Mouse (Mus musculus) urinary bladder, postnatal 25 days (tissue): Measurements from ENCODE around the gene Dmc1.

Source experiments
- DNase-seq: peaks from one replicate; pipeline ENCODE4 v3.0.0; 2022; ENCODE audit warnings: low spot score

Gene Dmc1

DNA sequence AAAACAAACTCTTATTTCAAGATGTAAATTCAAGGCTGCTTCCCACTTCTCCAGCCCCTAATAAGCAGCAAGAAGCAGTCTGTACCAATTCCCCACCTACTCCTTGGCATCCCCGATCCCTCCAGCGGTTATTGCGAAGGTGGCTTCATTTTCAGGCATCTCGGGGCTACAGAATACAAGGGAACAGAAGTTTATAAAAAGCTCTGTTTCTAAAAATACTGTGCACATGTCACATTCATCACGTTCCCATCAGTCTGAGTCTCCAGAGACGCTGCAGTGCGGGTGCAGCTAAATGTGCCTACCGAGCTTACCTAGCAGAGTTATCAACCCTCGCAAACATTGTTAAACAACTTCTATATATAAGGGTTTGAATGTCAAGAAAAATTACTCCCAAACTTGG is 42.5 kb downstream of the Dmc1 start:
- no peak for DNase-seq

DNA sequence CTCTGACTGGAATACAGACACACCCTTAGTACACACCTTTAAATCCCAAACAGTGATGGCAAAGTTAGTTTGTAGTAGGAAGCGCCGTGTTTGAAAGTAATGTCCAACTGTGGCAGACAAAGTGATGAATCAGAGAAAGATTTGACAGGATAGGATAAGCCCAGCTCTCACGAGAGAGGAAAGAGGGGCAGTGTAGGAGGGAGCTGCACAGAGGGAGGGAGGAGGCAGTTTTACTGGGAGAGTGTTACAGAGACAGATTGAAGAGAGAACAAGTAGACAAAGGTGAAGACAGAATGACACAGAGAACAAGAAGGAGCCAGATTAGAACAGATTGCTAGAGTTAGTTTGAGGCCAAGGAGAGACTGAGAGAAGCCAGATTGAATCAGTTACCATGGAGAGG is 45.3 kb downstream of the Dmc1 start:
- no peak for DNase-seq

DNA sequence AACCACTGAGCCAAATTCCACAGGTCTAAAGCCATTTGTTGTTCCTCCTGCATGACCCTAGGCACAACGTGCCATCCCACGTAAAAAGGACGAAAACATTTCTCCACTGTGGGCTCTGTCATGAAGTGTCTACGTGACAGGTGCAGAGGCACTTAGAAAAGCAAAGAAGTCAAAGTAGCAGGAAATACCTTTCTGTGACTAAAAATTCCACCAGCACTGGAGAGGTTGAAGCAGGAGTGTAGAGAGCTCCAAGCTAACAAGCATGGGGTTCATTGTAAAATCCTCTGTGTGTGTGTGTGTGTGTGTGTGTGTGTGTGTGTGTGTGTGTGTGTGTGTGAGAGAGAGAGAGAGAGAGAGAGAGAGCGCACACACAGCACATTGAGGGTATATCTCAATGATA is 52.3 kb downstream of the Dmc1 start:
- no peak for DNase-seq

DNA sequence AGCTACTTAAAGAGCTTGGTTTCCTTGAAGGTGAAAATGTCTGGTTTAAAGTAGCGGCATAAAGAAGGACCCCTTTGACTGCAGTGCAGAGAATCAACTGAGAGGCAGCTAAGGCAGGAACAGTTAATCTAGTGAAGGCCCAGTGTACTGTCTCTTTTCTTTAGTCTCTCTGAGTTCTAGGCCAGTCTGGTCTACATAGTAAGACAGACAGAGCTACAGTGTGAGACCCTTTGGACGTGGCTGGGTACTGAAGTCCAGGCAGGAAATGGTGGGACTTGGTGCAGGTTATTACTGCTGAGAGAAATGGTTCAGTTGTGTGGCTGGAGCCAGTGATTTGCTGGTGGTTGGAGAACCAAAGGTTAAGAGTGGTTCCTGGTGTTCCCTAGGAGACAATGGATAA is 56.7 kb downstream of the Dmc1 start:
- DNase-seq = no peak

DNA sequence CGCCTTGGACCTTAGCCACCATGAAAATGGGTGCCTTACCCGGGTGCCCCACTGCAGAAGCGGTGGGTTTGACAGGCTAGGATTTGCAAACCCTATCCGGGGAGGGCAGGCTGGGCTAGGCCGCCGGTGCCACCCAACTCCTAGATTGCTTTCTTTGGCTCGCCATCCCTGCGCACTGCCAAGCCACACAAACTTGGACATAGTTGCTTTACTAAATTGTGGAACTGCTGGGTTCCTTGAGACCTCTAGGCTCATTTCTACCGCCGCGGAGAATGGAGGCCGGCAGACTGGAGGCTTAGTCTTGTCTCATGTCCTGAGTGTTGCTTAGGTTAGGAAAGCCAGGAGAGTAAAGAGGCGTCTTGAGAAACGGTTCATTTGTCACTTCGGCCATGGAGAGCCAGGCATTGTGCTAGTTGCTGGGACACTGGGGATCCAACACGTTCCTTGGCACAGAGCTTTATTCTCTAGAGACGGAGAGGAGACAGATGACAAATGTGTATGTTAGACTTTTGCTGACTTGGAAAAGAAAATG is 57.6 kb downstream of the Dmc1 start:
- peak; percentile 29 for DNase-seq

DNA sequence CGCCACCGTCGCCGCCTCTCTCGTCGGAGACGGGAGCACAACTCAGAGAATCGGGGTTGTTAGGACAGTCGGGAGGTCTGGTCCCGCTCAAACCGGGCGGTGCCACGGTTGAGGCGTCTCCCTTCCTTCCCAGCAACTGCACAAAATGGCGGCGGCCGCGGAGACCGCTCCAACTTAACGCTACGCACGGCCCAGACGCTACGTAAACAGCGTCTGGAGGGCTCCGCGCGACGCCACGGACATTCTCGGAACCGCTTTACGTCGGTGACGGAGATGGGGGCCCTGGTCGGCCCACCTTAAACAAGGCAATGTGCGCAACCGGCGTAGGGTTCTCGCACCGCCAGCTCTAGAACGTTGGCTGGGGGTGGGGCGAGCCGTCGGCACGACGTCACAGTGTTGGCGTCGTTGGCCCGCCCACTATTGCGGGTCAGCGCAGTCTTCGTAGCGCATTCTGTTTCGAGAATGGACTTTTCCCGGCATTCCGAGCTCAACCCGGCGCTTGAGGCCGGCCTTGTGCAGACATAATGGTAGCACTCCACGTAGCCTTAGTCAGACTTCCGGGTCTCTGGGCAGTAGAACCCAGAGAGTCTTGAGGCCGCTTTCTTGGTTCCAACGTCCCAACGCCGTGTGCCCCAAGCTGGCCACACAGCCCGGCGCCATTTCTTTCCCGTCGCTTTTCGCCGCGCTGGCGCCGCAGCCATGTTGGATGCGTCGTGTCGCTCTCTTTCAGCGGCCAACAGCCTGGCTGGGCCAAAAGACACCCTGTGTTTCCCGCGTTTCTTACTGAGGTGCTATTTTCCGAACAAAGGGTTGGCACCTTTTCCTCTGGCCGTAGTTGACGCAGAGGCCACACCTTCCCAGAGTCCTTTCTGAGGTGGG is 58.3 kb downstream of the Dmc1 start, which contains the start of gene Ddx17:
Ddx17 (minus strand) TSS at position 332 of the 879 bp plus-strand sequence.
- DNase-seq = peak; percentile 99

DNA sequence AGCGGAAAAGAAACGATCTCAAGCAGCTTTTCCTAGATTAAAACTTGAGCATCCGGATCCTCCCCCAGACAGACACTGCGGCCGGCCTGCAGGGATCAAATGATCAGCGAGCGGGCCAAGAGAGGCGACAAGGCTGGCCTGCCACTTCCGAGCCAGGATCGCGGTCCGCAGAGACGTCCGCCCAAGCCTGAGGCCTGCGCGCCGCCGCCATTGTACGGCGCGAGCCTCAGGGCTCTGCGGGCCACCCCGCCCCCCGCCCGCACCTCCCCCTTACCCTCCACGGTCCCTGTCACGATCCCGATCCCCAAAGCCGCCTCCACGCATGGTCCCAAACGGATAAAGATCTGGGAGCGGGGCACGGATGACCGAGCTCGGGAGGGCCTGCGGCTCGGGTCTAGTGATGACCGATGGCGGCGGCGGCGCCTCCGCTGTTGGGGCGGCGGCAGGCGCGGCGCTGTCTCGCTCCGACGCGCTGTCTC is 58.9 kb downstream of the Dmc1 start:
- DNase-seq = no peak

DNA sequence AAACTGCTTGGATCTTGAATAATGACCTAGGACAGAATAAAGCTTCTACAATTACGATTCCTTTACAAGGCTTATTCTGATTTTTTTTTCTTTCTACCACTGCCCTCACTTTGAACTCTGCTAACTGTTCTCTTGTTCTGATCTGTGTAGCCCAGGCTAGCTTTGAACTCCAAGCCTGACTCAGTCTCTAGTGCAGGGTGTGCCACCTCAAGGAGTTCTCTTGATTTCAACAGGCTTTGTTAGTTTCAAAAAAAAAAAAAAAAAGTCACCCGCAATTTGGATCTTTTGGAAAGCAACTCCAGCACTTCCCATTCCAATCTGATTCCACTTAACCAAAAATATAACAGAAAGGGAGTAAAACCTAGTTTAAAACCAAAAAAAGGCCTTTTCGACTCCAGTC is 59.4 kb downstream of the Dmc1 start:
- DNase-seq = no peak

DNA sequence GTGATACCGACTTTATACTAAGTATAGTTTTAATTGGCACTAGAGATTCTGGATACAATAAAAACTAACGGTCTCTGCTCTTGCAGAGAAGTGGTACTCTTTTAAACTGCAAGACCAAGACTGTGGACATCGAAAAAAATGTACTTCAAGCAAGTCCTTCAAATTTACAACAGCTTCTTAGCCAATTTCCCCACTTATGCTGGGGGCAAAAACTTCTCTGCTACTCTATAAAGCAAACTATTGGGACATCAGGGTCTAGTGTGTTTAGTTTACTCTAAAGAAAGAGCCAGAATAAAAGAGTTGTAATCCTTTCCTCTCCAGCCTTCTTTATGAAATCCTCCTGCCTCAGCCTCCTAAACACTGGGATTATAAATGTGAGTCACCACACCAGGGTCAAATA is 60.9 kb downstream of the Dmc1 start:
- DNase-seq = no peak

DNA sequence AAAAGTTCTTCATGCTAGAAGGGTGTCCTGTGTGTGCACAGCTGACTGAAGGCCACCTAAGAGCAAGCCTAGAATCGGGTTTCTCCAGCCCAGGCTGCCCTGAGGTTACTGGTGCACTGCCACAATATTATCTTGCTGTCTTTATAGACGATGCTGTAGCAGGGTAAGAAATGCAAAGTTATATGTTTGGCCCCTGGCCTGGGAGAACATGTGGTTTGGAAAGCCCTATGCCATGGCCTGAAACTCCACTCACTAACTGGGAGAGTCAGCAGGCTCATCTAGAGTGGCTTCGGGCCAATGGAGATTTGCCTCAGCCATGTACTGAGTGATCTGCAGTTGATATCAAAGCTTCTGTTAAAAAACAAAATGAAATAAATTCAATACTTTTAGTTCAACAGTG is 71.1 kb downstream of the Dmc1 start:
- no peak for DNase-seq

DNA sequence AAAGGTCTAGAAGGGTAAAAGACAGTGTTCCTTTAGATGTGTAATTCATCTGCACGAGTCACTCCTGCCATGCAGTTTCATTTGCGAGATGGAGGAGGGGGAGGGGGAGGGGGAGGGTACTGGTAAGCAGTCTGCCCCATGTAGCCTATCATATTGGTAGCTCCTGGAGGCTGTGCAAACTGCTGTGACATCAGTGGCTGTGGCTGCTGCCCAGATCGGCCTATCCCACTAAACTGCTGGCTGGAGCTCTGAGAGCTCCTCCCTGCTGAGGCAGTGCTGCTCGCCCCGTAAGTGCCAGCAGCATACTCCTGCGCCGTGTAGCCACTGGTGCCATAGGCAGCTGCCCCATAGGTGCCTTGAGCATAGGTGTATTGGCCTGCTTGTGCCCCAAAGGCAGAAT is 75.0 kb downstream of the Dmc1 start:
- no peak for DNase-seq

DNA sequence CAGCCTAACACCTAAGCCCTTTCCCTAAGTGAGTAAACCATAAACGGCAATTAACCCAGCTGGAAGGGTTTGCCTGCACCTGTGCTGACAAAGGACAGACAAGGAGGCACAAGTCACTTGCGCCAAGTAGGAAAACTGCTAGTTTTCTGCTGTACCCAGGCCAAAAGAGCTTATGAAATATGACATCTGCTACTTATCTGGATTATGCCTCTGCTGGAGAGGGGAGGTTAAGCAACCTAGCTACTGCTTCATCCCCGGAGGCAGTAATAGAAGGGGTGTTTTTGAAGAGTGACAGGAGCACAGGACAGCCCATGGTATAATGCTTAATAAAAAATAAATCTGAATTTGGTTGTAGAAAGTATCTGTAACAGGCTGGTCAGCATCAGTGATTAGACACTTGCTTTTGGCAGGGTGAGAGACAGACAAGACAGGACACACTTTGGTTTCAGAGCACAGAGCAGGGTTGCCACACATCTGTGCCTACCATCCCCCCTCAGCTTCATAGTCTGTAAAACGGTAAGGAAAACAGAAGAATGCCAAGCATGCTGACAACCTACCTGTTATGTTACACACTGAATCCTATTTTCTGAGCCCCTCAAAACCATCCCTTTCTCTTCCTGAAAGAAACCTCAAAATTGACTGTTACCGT is 76.8 kb downstream of the Dmc1 start:
- DNase-seq = no peak

DNA sequence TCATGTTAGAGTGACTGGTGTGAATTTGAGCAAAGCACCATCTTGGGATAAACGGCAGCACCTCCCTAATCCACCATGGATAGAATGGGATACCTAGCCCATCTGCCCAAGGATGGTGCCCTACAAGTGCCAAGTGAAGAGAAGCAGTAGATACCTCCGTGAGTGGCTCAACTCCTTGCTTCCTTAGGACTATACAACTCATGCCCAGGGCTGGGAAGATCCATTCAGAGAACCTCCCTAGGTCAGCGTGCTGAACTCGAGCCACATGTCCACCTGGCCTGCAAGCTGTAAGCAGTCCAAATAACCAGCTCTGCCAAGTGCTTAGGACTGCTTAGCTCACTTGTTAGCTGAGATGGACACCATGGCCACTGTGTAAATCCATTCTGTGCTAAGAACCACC is 77.7 kb downstream of the Dmc1 start:
- no peak for DNase-seq

DNA sequence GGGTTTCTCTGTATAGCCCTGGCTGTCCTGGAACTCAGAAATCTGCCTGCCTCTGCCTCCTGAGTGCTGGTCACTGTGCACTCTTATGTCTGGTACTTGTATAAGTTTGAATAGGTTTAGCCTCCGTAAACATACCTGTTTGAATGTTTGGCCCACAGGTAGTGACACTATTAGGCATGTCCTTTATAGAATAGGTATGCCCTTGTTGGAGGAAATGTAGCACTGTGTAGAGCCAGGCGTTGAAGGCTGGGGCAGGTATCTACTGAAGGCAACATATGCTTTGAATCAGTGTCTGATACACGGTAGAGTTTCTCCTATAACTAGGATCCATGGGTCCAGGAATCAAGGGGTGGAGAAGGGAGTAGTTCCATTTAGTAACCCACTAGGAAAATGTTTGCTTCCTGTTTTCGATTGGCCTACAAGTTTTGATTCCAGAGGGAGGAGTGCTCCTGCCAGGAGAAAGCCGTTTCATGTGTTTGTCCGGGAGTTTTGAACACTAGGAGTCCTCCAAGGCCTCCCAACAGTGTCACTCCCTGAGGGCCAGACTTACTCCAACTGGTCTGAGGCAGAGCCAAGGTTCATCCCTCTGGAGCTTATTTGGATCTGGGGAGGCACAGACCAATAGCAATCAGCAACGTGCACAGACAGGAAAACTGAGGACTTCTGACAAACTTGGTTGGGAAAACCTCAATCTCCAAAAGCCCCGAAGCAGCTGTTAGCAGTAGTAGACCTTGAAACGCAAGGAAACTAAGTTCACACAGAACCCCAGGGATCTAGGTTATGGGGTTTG is 78.7 kb downstream of the Dmc1 start:
- DNase-seq = no peak

DNA sequence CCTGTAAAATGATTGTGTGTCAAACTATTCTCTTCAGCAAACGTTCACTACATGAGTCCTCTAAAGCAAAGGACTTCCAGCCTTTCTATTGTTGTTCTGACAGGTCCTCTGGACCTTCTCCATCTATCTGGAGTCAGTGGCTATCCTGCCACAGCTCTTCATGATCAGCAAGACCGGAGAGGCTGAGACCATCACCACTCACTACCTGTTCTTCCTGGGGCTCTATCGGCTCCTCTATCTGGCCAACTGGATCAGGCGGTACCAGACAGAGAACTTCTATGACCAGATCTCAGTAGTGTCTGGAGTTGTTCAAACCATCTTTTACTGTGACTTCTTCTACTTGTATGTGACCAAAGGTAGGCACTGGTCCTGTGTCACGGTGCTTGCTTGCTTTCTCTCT is 79.3 kb downstream of the Dmc1 start:
- no peak for DNase-seq

DNA sequence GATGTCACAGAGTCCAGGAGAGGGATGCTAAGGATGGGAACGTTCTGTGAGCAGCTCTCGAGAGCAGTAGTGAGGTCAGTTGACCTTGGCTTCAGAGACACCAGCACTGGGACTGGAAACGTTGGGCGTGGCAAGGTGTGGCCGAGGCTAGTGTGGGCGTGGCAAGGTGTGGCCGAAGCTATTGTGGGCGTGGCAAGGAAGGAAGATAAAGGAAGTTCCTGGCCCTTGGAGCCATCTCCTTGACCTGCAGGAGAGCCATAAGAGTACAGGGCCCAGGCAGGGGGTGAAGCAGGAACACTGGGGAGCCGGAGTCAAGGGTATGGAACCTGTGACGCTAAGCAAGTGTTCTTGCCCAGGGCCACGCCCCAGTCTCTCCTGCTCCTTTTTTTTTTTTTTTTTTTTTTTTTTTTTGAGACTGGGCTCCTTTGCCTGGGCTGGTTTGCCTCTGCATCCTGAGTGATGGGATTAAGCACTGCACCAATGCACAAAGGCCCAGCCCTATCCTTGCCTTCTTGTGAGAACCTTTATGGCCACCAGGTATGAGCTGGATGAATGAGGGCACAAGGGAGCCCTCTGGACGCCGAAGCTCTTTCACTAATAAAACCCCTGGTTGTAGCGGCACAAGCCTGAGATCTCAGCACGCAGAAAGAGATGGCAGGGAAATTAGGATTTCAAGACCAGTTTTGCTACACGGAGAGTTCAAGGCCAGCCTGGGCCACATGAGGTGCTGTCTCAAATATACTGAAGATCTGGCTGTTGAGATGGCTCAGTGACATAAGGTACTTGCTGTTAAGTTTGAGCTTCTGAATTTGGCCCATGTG is 85.3 kb downstream of the Dmc1 start:
- no peak for DNase-seq

DNA sequence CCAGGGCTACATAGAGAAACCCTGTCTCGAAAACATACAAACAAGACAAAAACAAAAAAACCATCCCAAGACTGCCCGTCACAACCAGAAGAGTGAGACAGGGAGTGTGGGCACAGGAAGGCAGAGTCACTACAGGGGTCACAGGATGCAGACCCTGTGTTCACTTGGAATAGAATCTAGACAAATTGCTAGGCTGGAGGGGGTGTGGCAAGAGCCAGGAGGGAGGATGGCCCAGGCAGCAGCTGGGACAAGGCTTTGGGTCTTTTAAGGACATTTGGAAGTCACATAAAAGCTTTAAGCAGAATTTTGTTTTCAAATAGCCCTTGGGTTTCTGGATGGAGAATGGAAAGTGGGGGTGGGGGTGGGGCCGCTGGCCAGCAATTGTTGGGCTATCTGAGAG is 86.3 kb downstream of the Dmc1 start:
- DNase-seq = no peak

DNA sequence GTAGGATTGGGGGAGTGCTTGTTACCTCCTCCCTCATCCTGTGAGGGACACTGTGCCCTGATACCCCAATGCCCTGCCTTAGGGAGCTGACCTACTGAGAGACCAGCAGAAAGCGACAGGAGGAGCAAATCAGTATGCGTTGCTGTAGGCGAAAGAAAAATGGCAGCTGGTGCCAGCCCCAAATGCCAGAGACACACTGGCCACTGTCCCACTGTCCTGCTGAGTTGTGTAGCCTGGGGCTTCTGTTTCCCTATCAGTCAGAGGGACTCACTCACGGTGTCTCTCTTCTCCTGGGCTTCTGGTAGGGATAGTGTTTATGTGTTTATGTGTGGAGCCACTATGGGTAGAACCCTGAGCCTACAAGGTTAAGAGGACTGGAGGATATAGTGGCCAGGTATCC is 87.2 kb downstream of the Dmc1 start:
- no peak for DNase-seq

DNA sequence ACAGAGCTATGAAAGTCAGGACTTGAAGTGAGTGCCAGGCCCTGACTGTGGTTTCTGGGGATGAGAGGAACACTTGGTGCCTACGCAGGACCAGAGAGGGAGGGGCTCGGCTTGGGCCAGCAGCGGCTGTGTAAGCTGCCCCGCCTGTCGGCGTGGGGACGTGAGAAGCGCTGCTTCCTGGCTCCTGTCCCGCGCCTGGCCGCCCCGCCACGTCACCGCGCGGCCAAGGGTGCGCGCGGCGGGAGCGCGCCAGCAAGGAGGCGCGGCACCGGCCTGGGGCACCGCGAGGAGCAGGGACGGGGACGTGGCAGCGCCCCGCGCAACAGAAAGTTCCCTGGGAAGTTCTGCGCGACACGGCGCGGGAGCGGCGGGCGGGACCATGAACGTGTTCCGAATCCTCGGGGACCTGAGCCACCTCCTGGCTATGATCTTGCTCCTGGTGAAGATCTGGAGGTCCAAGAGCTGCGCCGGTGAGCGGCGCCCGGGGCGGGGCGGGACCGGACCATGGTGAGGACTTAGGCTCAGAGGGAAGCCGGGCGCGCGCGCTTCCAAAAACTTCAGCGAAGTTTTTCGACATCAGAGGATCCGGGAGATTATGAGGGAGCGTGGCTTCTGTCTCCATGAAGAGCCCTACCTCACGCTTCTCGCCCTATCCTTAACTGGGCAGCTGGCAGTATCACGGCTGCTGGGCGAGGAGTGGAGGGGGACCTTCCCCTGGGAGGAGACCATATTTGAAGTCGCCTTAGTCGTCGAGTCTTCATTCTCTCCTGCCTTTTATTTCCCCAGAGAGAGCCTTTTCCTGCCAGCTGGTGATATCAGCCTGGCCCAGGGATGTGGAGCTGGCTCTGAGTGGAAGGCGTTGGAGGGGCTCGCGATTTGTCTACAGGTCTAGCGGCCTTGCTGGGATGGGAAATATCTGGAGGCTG is 88.5 kb downstream of the Dmc1 start, which contains the start of gene Kdelr3:
Kdelr3 (plus strand) TSS at position 241 of the 926 bp plus-strand sequence.
- DNase-seq = peak; percentile 84

DNA sequence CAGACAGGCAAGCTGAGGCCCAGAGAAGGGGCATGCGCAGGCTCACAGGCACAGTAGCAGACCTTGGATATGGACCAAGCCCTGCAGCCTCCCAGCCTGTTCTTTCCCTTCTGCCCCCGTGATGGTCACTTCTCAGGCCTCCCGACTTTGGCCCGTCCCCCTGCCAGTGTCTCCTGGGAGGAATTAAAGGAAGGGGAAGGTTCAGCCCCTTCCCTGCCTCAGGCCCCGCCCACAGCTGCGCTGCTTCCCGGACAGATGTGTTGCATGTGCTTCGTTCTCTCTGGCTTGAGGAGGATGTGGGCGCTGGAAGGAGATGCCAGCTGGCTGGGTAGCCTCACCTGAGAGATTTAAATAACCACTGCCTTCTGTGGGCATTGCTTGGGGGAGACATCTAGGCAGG is 91.0 kb downstream of the Dmc1 start:
- no peak for DNase-seq
